Mouse (Mus musculus) Patski (cell line): ENCODE measurements around the gene Tom1l1. TPM values are rescaled to one million over a fixed set of nuclear protein-coding genes. Genes with fewer than 3 reads are reported as not detected.
A peak's percentile ranks its signal among the peaks of the same experiment; 100 is the strongest.

Experiments used
- ATAC-seq: fragments of 100-300 bp; one replicate; pipeline ENCODE4 v1.8.0; 2021
- CTCF ChIA-PET: fragments of 350-600 bp; sonication (Branson Sonifier 250); formaldehyde crosslinking; loops from one replicate; lab custom pipeline; 2022; ENCODE audit warnings: inconsistent platforms; lab: Charles Lee
- POLR2A ChIA-PET: fragments of 350-600 bp; sonication (Branson Sonifier 250); formaldehyde crosslinking; loops from one replicate; lab custom pipeline; 2022; ENCODE audit warnings: antibody characterized with exemption, inconsistent platforms; lab: Charles Lee
- DNase-seq: peaks from one replicate; pipeline ENCODE4 v3.0.0-alpha.2; 2011; ENCODE audit warnings: low read depth, low spot score
- H3K27me3 ChIP-seq: fragments of 371-371 bp; one replicate; pipeline ENCODE4 v1.5.1; 2021
- CTCF ChIP-seq: fragments of 100-300 bp; IDR thresholded peaks from one replicate; pipeline ENCODE4 v1.5.1; 2021
- in situ Hi-C: fragments of 300-500 bp; cut with MboI; formaldehyde crosslinking; loops from 3 replicates; pipeline ENCODE4 v1.11.1; 2018; ENCODE audit warnings: low pct_unique_long_range_greater_than_20kb, mixed read lengths
- polyA plus RNA-seq: library from polyadenylated mRNA; unstranded; gene quantifications from one replicate; pipeline ENCODE4 v1.2.3, GENCODE M21; 2021

Tom1l1 gene
- polyA plus RNA-seq, 1 experiment from 2014 or later = 36.7 TPM

DNA sequence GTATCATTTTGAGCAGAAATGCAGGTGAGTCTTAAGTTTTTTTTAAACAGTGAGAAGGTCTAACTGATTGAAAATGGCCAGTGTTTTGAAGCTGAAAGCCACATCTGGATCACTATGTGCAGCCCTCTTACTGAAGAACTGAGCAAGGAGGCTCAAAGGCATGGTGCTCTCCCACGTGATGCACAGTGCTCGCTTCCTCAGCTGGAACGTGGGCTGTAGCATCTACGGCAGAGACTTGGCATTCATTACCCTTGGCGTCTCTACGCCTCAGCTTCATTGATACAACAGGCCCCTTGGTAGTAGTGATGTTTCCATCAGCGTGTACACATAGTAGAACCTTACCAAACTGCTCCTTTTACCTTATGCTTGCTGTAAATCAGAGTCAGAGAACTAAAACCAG, 65.7 kb downstream of the Tom1l1 start:
- DNase-seq (no peak), ATAC-seq (no peak)
- CTCF ChIA-PET = interaction anchor here (0.5 to 2.2 kb wide), 4 partner anchors 8 to 76 kb away, joined by 3 to 10 read pairs (median 4); no protein-coding TSS in a partner anchor
- H3K27me3 ChIP-seq = no peaks in the 10 kb centered on the region
- no peak for TF ChIP-seq CTCF
- POLR2A ChIA-PET = interaction anchor here (1.0 kb wide), 1 partner anchor 14 kb away, joined by 3 read pairs; no protein-coding TSS in a partner anchor
- in situ Hi-C loops = loop anchor here (25.0 kb wide), 1 partner anchor 635 kb away; no protein-coding TSS in a partner anchor

GRCm38 (mm10) chr11:90622044-90622443, 66.1 kb downstream of the Tom1l1 start:
- TF ChIP-seq CTCF = no peak
- no peak for DNase-seq
- in situ Hi-C loops = loop anchor here (25.0 kb wide), 1 partner anchor 635 kb away; no protein-coding TSS in a partner anchor
- no peak for ATAC-seq
- no peaks in the 10 kb centered on the region for H3K27me3 ChIP-seq
- ChIA-PET POLR2A (interaction anchor here (1.0 kb wide), 1 partner anchor 14 kb away, joined by 3 read pairs; no protein-coding TSS in a partner anchor), CTCF (interaction anchor here (1.1 kb wide), 1 partner anchor 10 kb away, joined by 5 read pairs; no protein-coding TSS in a partner anchor)

DNA sequence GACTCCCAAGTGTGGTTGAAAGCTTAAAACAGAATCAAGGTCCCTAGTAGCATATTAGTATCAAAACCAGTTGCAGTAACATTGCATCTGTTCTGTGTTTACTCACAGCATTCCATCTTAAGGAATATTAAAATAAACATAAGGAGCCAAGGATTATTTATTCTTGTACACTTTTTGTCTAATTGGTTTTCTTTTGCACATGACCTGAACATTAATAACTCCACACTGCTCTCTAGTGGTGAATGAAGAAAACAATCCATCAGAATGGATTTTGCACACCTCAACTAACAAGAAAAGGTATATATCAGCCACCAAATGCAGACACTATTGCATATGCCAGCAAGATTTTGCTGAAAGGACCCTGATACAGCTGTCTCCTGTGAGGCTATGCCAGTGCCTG, 71.7 kb downstream of the Tom1l1 start:
- H3K27me3 ChIP-seq = no peaks in the 10 kb centered on the region
- peak; percentile 46 for TF ChIP-seq CTCF
- no peak for ATAC-seq
- CTCF ChIA-PET = interaction anchor here (0.7 to 1.2 kb wide), 5 partner anchors 11 to 45 kb away, joined by 3 to 4 read pairs (median 3); no protein-coding TSS in a partner anchor
- DNase-seq = no peak
- POLR2A ChIA-PET = interaction anchor here (0.6 to 0.7 kb wide), 2 partner anchors 13 to 1199 kb away, joined by 3 read pairs; no protein-coding TSS in a partner anchor
- in situ Hi-C loops = loop anchor here (5.0 to 25.0 kb wide), 3 partner anchors 294 to 629 kb away; partner anchors contain the start of gene Gm45716

GRCm38 (mm10) chr11:90614743-90615142, 73.4 kb downstream of the Tom1l1 start:
- in situ Hi-C loops = loop anchor here (5.0 to 25.0 kb wide), 3 partner anchors 292 to 627 kb away; partner anchors contain the start of gene Gm45716
- no peak for TF ChIP-seq CTCF
- ChIA-PET CTCF (interaction anchor here (1.4 to 2.4 kb wide), 3 partner anchors 9 to 443 kb away, joined by 3 to 10 read pairs (median 4); no protein-coding TSS in a partner anchor), POLR2A (no interaction called here)
- no peak for ATAC-seq
- no peaks in the 10 kb centered on the region for H3K27me3 ChIP-seq
- no peak for DNase-seq

DNA sequence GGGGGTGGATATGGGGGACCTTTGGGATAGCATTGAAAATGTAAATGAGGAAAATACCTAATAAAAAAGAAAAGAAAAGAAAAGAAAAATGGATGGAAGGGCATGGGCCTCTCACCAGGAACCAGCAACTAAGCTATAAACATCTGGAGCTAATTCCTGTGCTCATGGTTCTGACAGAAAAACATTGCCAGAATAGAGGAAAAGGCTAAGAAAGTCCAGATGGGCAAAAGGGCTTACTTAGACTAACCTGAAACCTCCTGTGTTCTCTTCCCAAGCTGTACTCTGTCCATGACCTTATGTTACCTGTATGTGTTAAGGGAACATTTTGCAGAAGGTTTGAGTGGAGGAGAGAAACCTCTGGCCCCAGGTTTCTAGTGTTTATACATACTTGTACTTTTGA, 76.0 kb downstream of the Tom1l1 start:
- CTCF ChIA-PET = no interaction called here
- DNase-seq = no peak

DNA sequence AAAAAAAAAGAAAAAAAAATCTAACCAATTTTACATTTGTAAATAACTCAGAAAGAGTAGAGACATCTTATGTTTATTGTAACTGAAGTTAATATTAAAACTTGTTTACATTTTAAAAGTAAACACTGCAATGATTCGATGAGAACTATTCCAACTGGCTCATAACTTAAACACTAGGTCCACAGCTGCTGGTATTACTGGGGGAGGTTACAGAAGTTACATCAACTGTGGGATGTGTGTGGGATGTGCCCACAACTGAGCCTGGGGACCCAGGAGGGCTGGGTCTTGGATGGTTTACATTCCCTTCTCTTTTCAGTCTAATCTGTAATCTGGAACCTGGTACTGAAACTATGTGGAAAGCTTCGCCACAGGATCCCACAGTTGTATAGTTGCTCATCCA, 85.1 kb downstream of the Tom1l1 start:
- ATAC-seq (no peak), DNase-seq (no peak)
- ChIA-PET POLR2A (no interaction called here), CTCF (interaction anchor here (1.2 kb wide), 1 partner anchor 33 kb away, joined by 5 read pairs; no protein-coding TSS in a partner anchor)
- in situ Hi-C loops = loop anchor here (25.0 kb wide), 1 partner anchor 616 kb away; no protein-coding TSS in a partner anchor
- TF ChIP-seq CTCF = no peak
- no peaks in the 10 kb centered on the region for H3K27me3 ChIP-seq

More for the DNA sequence above, 76.0 kb downstream of the Tom1l1 start:
- POLR2A ChIA-PET = no interaction called here
- no peak for ATAC-seq
- in situ Hi-C loops = loop anchor here (25.0 kb wide), 1 partner anchor 625 kb away; no protein-coding TSS in a partner anchor
- H3K27me3 ChIP-seq = no peaks in the 10 kb centered on the region
- TF ChIP-seq CTCF = no peak

- in situ Hi-C loops = no loop called here
Measured at GRCm38 (mm10) chr11:90595826-90596225, 92.3 kb downstream of the Tom1l1 start.

More at GRCm38 (mm10) chr11:90595826-90596225, 92.3 kb downstream of the Tom1l1 start:
- POLR2A ChIA-PET = no interaction called here
- CTCF ChIA-PET = no interaction called here
- DNase-seq (no peak), ATAC-seq (no peak)
- TF ChIP-seq CTCF = no peak
- H3K27me3 ChIP-seq = no peaks in the 10 kb centered on the region

Other genes with a start within 250 kb of the Tom1l1 start
- gene Stxbp4, start 50.3 kb downstream of the Tom1l1 start, polyA plus RNA-seq = 21.3 TPM
- gene Cox11, start 50.2 kb downstream of the Tom1l1 start, polyA plus RNA-seq = 22.4 TPM